Mouse (Mus musculus) forebrain, embryonic 14.5 days (tissue): ENCODE measurements around the gene 1110051M20Rik. TPM values are rescaled to one million over a fixed set of nuclear protein-coding genes. Genes with fewer than 3 reads are reported as not detected.

Source experiments
- ATAC-seq: fragments of 200-750 bp; cut with Nextera tagmentation; 2 replicates; pipeline ENCODE4 v1.8.0; 2017; ENCODE audit warnings: mild to moderate bottlenecking, moderate library complexity
- DNase-seq: peaks from one replicate; pipeline ENCODE4 v3.0.0-alpha.2; 2015; ENCODE audit warnings: low spot score
- H3K27ac ChIP-seq: fragments of 300-500 bp; sonication (generic); 2 replicates; pipeline ENCODE4 v1.5.1; 2014; ENCODE audit warnings: low read depth, mild to moderate bottlenecking, control low read depth, low read length, moderate library complexity
- H3K27me3 ChIP-seq: fragments of 300-500 bp; sonication (generic); replicated peaks from 2 replicates; pipeline ENCODE4 v1.6.1; 2014; ENCODE audit warnings: low read length, control low read depth, mixed read lengths; ENCODE audit not compliant: control insufficient read depth, insufficient read depth
- H3K36me3 ChIP-seq: fragments of 300-500 bp; sonication (generic); 2 replicates; pipeline ENCODE4 v1.6.1; 2014; ENCODE audit warnings: low read length, control low read depth; ENCODE audit not compliant: control insufficient read depth, insufficient read depth
- H3K4me1 ChIP-seq: fragments of 300-500 bp; sonication (generic); 2 replicates; pipeline ENCODE4 v1.6.1; 2014; ENCODE audit warnings: antibody characterized with exemption, low read length, control low read depth; ENCODE audit not compliant: control insufficient read depth, insufficient read depth
- H3K4me2 ChIP-seq: fragments of 300-500 bp; sonication (generic); 2 replicates; pipeline ENCODE4 v1.6.1; 2014; ENCODE audit warnings: mild to moderate bottlenecking, control low read depth, low read length
- H3K4me3 ChIP-seq: fragments of 300-500 bp; sonication (generic); 2 replicates; pipeline ENCODE4 v1.5.1; 2014; ENCODE audit warnings: low read depth, low read length, control low read depth
- H3K9ac ChIP-seq: fragments of 300-500 bp; sonication (generic); 2 replicates; pipeline ENCODE4 v1.6.1; 2014; ENCODE audit warnings: mild to moderate bottlenecking, low read length, control low read depth, moderate library complexity
- H3K9me3 ChIP-seq: fragments of 300-500 bp; sonication (generic); replicated peaks from 2 replicates; pipeline ENCODE4 v1.6.1; 2016; ENCODE audit warnings: low read length, control low read depth, mixed read lengths; ENCODE audit not compliant: control insufficient read depth
- WGBS: fragments of 180-500 bp; shearing (Covaris S2); extraction: QIAGEN DNeasy Blood & Tissue Kit; methylation state at CpG from one replicate; pipeline ENCODE4 v1.1.7; 2014; 5-methylcytosine and 5-hydroxymethylcytosine counted together
- polyA plus RNA-seq: library from polyadenylated mRNA; unstranded; fragments of >200 nt; fragmentation: Nextera tagmentation; extraction: Ambion mirVana; gene quantifications from 2 replicates; pipeline ENCODE4 v1.2.1, GENCODE M21; 2014

1110051M20Rik gene
- polyA plus RNA-seq, 1 experiment from 2014 or later = 170 TPM

GRCm38 (mm10) chr2:91413811-91414210 lies 30.7 kb downstream of the 1110051M20Rik start:
- no peak overlapping the region for H3K4me3 ChIP-seq
- H3K36me3 ChIP-seq = no peaks in the 10 kb centered on the region
- DNase-seq (no peak), ATAC-seq (no peak)
- H3K9me3 ChIP-seq = no peaks in the 10 kb centered on the region
- H3K4me2 ChIP-seq = no peak overlapping the region
- H3K4me1 ChIP-seq = no peaks in the 10 kb centered on the region
- no peak overlapping the region for H3K9ac ChIP-seq
- no peaks in the 10 kb centered on the region for H3K27me3 ChIP-seq
- H3K27ac ChIP-seq = no peak overlapping the region
- WGBS = 93% methylated on average over 1 of the region's 1 CpGs

- H3K27me3 ChIP-seq = no peaks in the 10 kb centered on the region
- no peaks in the 10 kb centered on the region for H3K4me1 ChIP-seq
- H3K4me3 ChIP-seq = no peak overlapping the region
- ATAC-seq (no peak), DNase-seq (no peak)
- 89% methylated on average over 5 of the region's 5 CpGs for WGBS
- H3K9me3 ChIP-seq = no peaks in the 10 kb centered on the region
- no peak overlapping the region for H3K9ac ChIP-seq
- no peak overlapping the region for H3K27ac ChIP-seq
- H3K4me2 ChIP-seq = no peak overlapping the region
- H3K36me3 ChIP-seq = no peaks in the 10 kb centered on the region
Measured at GRCm38 (mm10) chr2:91412361-91412760, 32.1 kb downstream of the 1110051M20Rik start.

GRCm38 (mm10) chr2:91411473-91411872 lies 33.0 kb downstream of the 1110051M20Rik start:
- Histone ChIP-seq H3K27me3 (no peaks in the 10 kb centered on the region), H3K36me3 (no peaks in the 10 kb centered on the region), H3K9ac (no peak overlapping the region), H3K9me3 (no peaks in the 10 kb centered on the region), H3K4me1 (no peaks in the 10 kb centered on the region), H3K4me2 (no peak overlapping the region), H3K27ac (no peak overlapping the region), H3K4me3 (no peak overlapping the region)
- ATAC-seq (no peak), DNase-seq (no peak)
- WGBS = 86% methylated on average over 2 of the region's 2 CpGs

- no peak overlapping the region for H3K27ac ChIP-seq
- no peaks in the 10 kb centered on the region for H3K36me3 ChIP-seq
- H3K4me3 ChIP-seq = no peak overlapping the region
- WGBS = 86% methylated on average over 2 of the region's 2 CpGs
- ATAC-seq (no peak), DNase-seq (no peak)
- no peaks in the 10 kb centered on the region for H3K4me1 ChIP-seq
- no peaks in the 10 kb centered on the region for H3K27me3 ChIP-seq
- H3K9me3 ChIP-seq = no peaks in the 10 kb centered on the region
- H3K9ac ChIP-seq = no peak overlapping the region
- H3K4me2 ChIP-seq = no peak overlapping the region
Measured at GRCm38 (mm10) chr2:91408031-91408430, 36.5 kb downstream of the 1110051M20Rik start.

GRCm38 (mm10) chr2:91405071-91405470 lies 39.4 kb downstream of the 1110051M20Rik start:
- H3K27ac ChIP-seq = no peak overlapping the region
- H3K4me2 ChIP-seq = no peak overlapping the region
- H3K9ac ChIP-seq = no peak overlapping the region
- no peak for DNase-seq
- H3K4me1 ChIP-seq = peaks cover 3% of the 10 kb centered on the region; the same call in 1 of the 2 replicates
- 87% methylated on average over 4 of the region's 4 CpGs for WGBS
- H3K4me3 ChIP-seq = no peak overlapping the region
- no peaks in the 10 kb centered on the region for H3K27me3 ChIP-seq
- no peaks in the 10 kb centered on the region for H3K36me3 ChIP-seq
- ATAC-seq = no peak
- H3K9me3 ChIP-seq = no peaks in the 10 kb centered on the region

- Histone ChIP-seq H3K27ac (peak overlapping the region; percentile 73), H3K9ac (no peak overlapping the region), H3K4me2 (no peak overlapping the region), H3K4me1 (peaks cover 15% of the 10 kb centered on the region), H3K27me3 (no peaks in the 10 kb centered on the region), H3K4me3 (no peak overlapping the region), H3K36me3 (no peaks in the 10 kb centered on the region), H3K9me3 (no peaks in the 10 kb centered on the region)
- ATAC-seq (peak; percentile 91), DNase-seq (peak; percentile 87)
- WGBS = 5% methylated on average over 2 of the region's 2 CpGs
Measured at GRCm38 (mm10) chr2:91399727-91400126, 44.8 kb downstream of the 1110051M20Rik start.

- Histone ChIP-seq H3K27me3 (no peaks in the 10 kb centered on the region), H3K4me1 (peaks cover 15% of the 10 kb centered on the region), H3K9ac (no peak overlapping the region), H3K36me3 (no peaks in the 10 kb centered on the region), H3K9me3 (no peaks in the 10 kb centered on the region), H3K4me2 (no peak overlapping the region), H3K4me3 (no peak overlapping the region), H3K27ac (peak overlapping the region; percentile 73)
- no peak for DNase-seq
- WGBS = 5% methylated on average over 3 of the region's 3 CpGs
- ATAC-seq = peak; percentile 28
Measured at GRCm38 (mm10) chr2:91399168-91399567, 45.3 kb downstream of the 1110051M20Rik start.

GRCm38 (mm10) chr2:91394078-91394477 lies 50.4 kb downstream of the 1110051M20Rik start:
- Histone ChIP-seq H3K9ac (no peak overlapping the region), H3K4me3 (no peak overlapping the region), H3K9me3 (no peaks in the 10 kb centered on the region), H3K27me3 (no peaks in the 10 kb centered on the region), H3K4me1 (peaks cover 3% of the 10 kb centered on the region), H3K4me2 (no peak overlapping the region), H3K36me3 (no peaks in the 10 kb centered on the region), H3K27ac (no peak overlapping the region)
- WGBS = 67% methylated on average over 4 of the region's 4 CpGs
- no peak for ATAC-seq
- DNase-seq = no peak

- H3K36me3 ChIP-seq = no peaks in the 10 kb centered on the region
- H3K4me2 ChIP-seq = no peak overlapping the region
- no peaks in the 10 kb centered on the region for H3K27me3 ChIP-seq
- H3K4me1 ChIP-seq = no peaks in the 10 kb centered on the region
- H3K27ac ChIP-seq = no peak overlapping the region
- 67% methylated on average over 3 of the region's 3 CpGs for WGBS
- DNase-seq = no peak
- H3K9me3 ChIP-seq = no peaks in the 10 kb centered on the region
- ATAC-seq = no peak
- H3K4me3 ChIP-seq = no peak overlapping the region
- no peak overlapping the region for H3K9ac ChIP-seq
Measured at GRCm38 (mm10) chr2:91388738-91389137, 55.8 kb downstream of the 1110051M20Rik start.
